Mouse (Mus musculus) neural tube, embryonic 11.5 days (tissue): ENCODE measurements around the gene Sfxn5. TPM values are rescaled to one million over a fixed set of nuclear protein-coding genes. Genes with fewer than 3 reads are reported as not detected.

Source experiments
- ATAC-seq: fragments of 200-750 bp; cut with Nextera tagmentation; 2 replicates; pipeline ENCODE4 v1.8.0; 2017; ENCODE audit warnings: moderate number of reproducible peaks, mild to moderate bottlenecking, moderate TSS enrichment, moderate library complexity; ENCODE audit not compliant: insufficient read depth, low FRiP score, low TSS enrichment
- DNase-seq: peaks from one replicate; pipeline ENCODE4 v3.0.0-alpha.2; 2015; ENCODE audit warnings: low spot score
- H3K27ac ChIP-seq: fragments of 300-500 bp; sonication (generic); 2 replicates; pipeline ENCODE4 v1.5.1; 2014; ENCODE audit warnings: low read depth, mild to moderate bottlenecking, low read length
- H3K27me3 ChIP-seq: fragments of 300-500 bp; sonication (generic); 2 replicates; pipeline ENCODE4 v1.6.1; 2014; ENCODE audit warnings: mild to moderate bottlenecking, low read length, mixed read lengths; ENCODE audit not compliant: control insufficient read depth, insufficient read depth
- H3K36me3 ChIP-seq: fragments of 300-500 bp; sonication (generic); 2 replicates; pipeline ENCODE4 v1.6.1; 2014; ENCODE audit warnings: mild to moderate bottlenecking, low read length, moderate library complexity, mixed read lengths; ENCODE audit not compliant: control insufficient read depth, insufficient read depth
- H3K4me1 ChIP-seq: fragments of 300-500 bp; sonication (generic); 2 replicates; pipeline ENCODE4 v1.6.1; 2014; ENCODE audit warnings: low read length, mixed read lengths; ENCODE audit not compliant: control insufficient read depth, insufficient read depth
- H3K4me2 ChIP-seq: fragments of 300-500 bp; sonication (generic); 2 replicates; pipeline ENCODE4 v1.6.1; 2014; ENCODE audit warnings: low read depth, mild to moderate bottlenecking, moderate library complexity
- H3K4me3 ChIP-seq: fragments of 300-500 bp; sonication (generic); 2 replicates; pipeline ENCODE4 v1.5.1; 2014; ENCODE audit warnings: low read depth, low read length
- H3K9ac ChIP-seq: fragments of 300-500 bp; sonication (generic); 2 replicates; pipeline ENCODE4 v1.6.1; 2014; ENCODE audit warnings: mild to moderate bottlenecking, low read length
- H3K9me3 ChIP-seq: fragments of 300-500 bp; sonication (generic); 2 replicates; pipeline ENCODE4 v1.6.1; 2016; ENCODE audit warnings: low read length; ENCODE audit not compliant: control insufficient read depth
- WGBS: fragments of 180-500 bp; shearing (Covaris S2); extraction: QIAGEN DNeasy Blood & Tissue Kit; methylation state at CpG from one replicate; pipeline ENCODE4 v1.1.7; 2014; 5-methylcytosine and 5-hydroxymethylcytosine counted together
- polyA plus RNA-seq: library from polyadenylated mRNA; unstranded; fragments of >200 nt; fragmentation: Nextera tagmentation; extraction: Ambion mirVana; gene quantifications from 2 replicates; pipeline ENCODE4 v1.2.1, GENCODE M21; 2014

Sfxn5 gene
- polyA plus RNA-seq, 1 experiment from 2014 or later: 5.5 TPM

DNA sequence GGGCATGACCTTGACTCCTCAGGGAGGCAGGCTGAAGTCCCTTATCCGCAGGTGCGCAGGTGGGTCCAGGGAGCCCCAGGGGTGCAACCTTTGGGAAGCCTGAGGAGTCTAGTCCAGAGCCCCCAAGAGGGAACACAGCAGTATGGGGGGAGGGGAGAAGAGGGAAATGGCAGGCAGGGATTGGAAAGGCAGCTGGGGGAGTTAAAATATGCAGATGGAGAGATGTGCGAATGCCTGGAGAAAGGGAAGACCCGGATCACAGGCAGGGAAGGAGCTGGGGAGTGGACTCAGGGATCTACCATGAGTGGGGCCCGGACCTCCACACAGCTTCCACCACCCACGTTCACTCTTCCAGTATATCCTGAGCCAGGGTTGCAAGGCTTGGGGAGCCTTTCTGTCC, 101.8 kb downstream of the Sfxn5 start:
- Histone ChIP-seq H3K4me2 (no peak overlapping the region), H3K4me1 (no peaks in the 10 kb centered on the region), H3K9ac (no peak overlapping the region), H3K4me3 (no peak overlapping the region), H3K9me3 (no peaks in the 10 kb centered on the region), H3K27ac (no peak overlapping the region), H3K36me3 (no peaks in the 10 kb centered on the region), H3K27me3 (no peaks in the 10 kb centered on the region)
- 22% methylated on average over 6 of the region's 6 CpGs for WGBS
- DNase-seq (no peak), ATAC-seq (no peak)

DNA sequence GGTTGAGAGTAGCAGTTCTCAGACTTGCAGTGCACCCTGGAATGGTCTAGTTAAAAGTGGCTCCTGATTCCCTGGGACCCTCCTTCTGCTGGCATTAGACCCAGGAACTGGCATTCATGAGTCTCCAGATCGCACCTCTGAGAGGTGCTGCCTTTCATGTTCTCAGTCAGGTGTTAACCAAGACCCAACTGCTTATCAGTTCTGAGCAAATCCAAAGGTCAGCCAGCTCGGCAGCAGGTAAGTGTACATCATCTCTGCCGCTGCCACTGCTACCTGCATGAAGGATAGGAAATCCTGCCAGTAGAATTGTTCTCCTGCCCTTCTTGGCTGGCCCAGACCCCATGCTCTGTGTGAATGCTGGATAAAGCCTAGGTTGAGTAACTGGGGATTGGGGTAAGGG, 102.5 kb downstream of the Sfxn5 start:
- H3K27me3 ChIP-seq: no peaks in the 10 kb centered on the region
- 79% methylated on average over 3 of the region's 3 CpGs for WGBS
- no peak for ATAC-seq
- H3K4me3 ChIP-seq: no peak overlapping the region
- H3K4me2 ChIP-seq: no peak overlapping the region
- H3K4me1 ChIP-seq: no peaks in the 10 kb centered on the region
- no peak overlapping the region for H3K9ac ChIP-seq
- no peak for DNase-seq
- no peak overlapping the region for H3K27ac ChIP-seq
- H3K9me3 ChIP-seq: no peaks in the 10 kb centered on the region
- no peaks in the 10 kb centered on the region for H3K36me3 ChIP-seq

DNA sequence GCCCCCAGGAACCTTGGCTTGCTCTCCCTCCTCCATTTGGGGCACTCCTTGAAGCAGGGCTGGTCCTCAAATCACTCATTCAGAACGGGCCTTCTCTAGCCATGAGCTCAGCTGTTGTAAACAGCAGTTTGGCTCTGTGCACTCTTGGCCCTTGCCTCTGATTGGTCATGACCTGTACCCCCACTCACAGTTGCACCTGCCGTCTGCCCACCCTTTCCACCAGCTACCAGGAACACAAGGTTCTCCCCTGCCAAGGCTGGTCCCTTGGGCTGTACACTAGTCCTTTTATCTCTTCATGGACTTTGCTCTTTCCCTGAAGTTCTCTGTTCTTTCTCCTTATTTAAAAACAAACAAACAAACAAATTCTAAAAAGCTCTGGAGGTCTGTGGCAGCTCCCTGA, 105.7 kb downstream of the Sfxn5 start:
- WGBS: 67% methylated on average over 2 of the region's 2 CpGs
- H3K9me3 ChIP-seq: no peaks in the 10 kb centered on the region
- ATAC-seq (no peak), DNase-seq (no peak)
- H3K4me2 ChIP-seq: no peak overlapping the region
- no peaks in the 10 kb centered on the region for H3K27me3 ChIP-seq
- H3K36me3 ChIP-seq: no peaks in the 10 kb centered on the region
- H3K27ac ChIP-seq: no peak overlapping the region
- no peak overlapping the region for H3K4me3 ChIP-seq
- no peak overlapping the region for H3K9ac ChIP-seq
- 0 out of 2 replicates have a peak, but pooled peaks cover 3% of the 10 kb centered on the region for H3K4me1 ChIP-seq

DNA sequence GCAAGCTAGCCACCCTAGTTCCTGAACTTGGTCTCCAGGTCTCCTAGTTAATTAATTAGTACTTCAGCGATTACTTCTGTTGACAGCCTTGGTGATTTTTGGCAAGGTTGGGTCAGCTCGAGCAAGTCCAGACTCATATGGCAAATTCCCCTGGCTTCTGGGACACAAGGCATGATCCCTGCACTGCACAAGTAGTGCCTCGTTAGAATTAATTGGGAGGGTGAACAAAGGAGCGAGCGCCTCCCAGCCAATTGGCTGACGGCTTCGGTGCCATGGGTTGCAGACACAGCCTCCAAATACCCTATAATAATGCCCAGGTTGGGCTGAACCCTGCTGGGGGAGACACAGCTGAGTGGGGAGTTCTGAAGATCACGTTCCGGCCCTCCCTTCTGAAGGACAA, 106.7 kb downstream of the Sfxn5 start:
- no peak for DNase-seq
- Histone ChIP-seq H3K9ac (no peak overlapping the region), H3K4me3 (no peak overlapping the region), H3K27ac (no peak overlapping the region), H3K4me1 (0 out of 2 replicates have a peak, but pooled peaks cover 3% of the 10 kb centered on the region), H3K36me3 (no peaks in the 10 kb centered on the region), H3K27me3 (no peaks in the 10 kb centered on the region), H3K9me3 (no peaks in the 10 kb centered on the region), H3K4me2 (no peak overlapping the region)
- no peak for ATAC-seq
- WGBS: 76% methylated on average over 9 of the region's 9 CpGs

DNA sequence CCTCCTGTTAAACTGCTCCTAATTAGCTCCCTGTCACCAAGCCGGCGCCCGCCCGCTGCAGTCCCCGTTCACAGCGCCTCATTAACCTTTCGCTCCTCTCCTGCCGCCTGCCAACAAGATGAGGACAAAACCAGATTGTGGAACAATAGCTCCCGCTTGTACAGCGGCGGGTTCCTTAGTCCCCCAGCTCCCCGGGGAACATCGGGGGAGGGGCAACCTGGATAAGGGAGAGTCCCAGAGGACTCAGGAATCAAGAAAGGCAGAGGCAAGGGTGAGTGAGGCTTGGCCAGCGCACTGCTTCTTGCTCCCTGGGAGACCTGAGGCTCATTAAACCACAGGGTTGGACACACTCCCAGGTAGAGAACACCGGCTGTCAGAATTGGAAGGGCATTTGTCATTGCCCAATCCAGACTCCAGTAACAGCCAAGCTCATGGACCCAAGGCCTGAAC, 108.8 kb downstream of the Sfxn5 start:
- H3K27me3 ChIP-seq: no peaks in the 10 kb centered on the region
- H3K27ac ChIP-seq: no peak overlapping the region
- 32% methylated on average over 15 of the region's 15 CpGs for WGBS
- H3K4me1 ChIP-seq: peaks cover 6% of the 10 kb centered on the region; the same call in 1 of the 2 replicates
- no peaks in the 10 kb centered on the region for H3K9me3 ChIP-seq
- no peaks in the 10 kb centered on the region for H3K36me3 ChIP-seq
- ATAC-seq (no peak), DNase-seq (no peak)
- H3K4me3 ChIP-seq: no peak overlapping the region
- no peak overlapping the region for H3K4me2 ChIP-seq
- H3K9ac ChIP-seq: no peak overlapping the region

DNA sequence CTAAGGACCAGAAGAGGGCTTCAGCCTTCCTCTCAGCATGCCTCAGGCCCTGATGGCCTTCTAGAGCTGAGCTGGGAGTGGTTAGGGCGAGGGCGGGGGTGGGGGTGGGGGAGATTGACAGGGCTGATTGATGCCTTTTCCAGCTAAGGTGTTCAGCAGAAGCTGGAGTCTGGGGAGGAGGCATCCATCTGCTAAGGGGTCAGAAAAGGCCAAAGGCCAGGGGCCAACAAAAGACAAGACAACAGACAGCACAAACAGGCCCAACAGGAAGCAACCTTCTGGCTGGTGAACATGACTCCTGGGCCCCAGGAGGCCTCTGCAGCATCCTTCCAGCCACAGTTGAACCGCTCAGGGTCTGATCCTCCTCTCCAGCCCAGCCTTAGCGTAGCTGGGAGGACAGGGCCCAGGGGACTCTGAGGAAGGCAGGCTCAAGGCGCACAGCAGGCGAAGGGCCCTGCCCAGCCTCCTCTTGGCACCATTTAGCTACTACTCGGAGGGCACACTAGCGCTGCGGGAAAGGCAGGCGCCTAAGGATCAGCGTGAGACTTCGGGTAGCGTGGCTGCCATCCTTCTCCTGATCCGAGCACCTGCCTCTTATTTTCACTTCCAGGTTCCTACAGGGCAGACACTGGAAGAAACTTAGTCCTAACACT, 109.6 kb downstream of the Sfxn5 start:
- H3K4me3 ChIP-seq: no peak overlapping the region
- DNase-seq (peak; percentile 37), ATAC-seq (no peak)
- no peak overlapping the region for H3K4me2 ChIP-seq
- H3K27ac ChIP-seq: no peak overlapping the region
- no peaks in the 10 kb centered on the region for H3K36me3 ChIP-seq
- WGBS: 18% methylated on average over 14 of the region's 14 CpGs
- H3K9me3 ChIP-seq: no peaks in the 10 kb centered on the region
- H3K9ac ChIP-seq: no peak overlapping the region
- H3K4me1 ChIP-seq: peaks cover 6% of the 10 kb centered on the region; the same call in 1 of the 2 replicates
- no peaks in the 10 kb centered on the region for H3K27me3 ChIP-seq

DNA sequence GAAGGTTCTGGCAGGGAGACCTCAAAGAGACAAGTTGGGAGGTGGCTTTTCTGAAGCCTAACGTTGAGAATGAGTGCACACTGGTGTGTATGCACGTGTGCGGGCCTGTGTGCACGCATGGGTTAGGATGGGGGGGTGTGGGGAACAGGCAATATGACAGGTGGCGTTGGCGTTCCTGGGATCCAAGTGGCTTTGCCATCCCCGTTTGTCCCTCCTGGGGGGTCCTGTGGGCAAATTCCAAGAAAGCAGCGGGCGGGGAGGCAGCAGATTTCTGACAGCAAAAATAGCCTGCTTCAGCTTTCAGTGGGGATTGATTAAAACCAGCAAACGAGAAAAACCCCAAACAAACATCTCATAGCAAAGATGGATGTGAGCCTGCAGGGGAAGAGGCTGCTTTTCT, 110.7 kb downstream of the Sfxn5 start:
- Histone ChIP-seq H3K4me3 (no peak overlapping the region), H3K9me3 (no peaks in the 10 kb centered on the region), H3K4me1 (peaks cover 6% of the 10 kb centered on the region; the same call in 1 of the 2 replicates), H3K27ac (no peak overlapping the region), H3K36me3 (no peaks in the 10 kb centered on the region), H3K27me3 (no peaks in the 10 kb centered on the region), H3K4me2 (no peak overlapping the region), H3K9ac (no peak overlapping the region)
- DNase-seq: no peak
- no peak for ATAC-seq
- WGBS: 83% methylated on average over 10 of the region's 10 CpGs

DNA sequence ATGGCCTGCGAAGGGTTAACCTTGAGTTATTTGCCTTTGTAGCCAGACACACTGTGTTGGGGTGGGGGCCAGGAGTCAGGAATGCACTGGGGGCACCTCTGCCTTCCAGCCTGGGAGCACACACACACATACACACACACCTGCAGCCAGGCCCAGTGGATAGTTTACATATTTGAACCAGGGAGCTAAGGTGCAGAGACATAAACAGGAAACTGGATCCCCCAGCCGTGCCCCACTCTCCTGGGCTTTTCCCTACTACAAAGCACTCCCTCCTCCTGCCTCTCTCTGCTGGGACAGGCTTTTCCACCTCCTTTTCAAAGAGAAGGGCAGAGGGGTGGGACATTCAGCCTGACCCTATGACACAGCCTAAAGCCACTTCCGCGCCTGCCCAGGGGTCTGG, 112.3 kb downstream of the Sfxn5 start:
- Histone ChIP-seq H3K27ac (no peak overlapping the region), H3K4me3 (no peak overlapping the region), H3K9ac (no peak overlapping the region), H3K36me3 (no peaks in the 10 kb centered on the region), H3K4me1 (peaks cover 6% of the 10 kb centered on the region; the same call in 1 of the 2 replicates), H3K4me2 (no peak overlapping the region), H3K27me3 (no peaks in the 10 kb centered on the region), H3K9me3 (no peaks in the 10 kb centered on the region)
- no peak for ATAC-seq
- no peak for DNase-seq
- WGBS: 32% methylated on average over 4 of the region's 4 CpGs

DNA sequence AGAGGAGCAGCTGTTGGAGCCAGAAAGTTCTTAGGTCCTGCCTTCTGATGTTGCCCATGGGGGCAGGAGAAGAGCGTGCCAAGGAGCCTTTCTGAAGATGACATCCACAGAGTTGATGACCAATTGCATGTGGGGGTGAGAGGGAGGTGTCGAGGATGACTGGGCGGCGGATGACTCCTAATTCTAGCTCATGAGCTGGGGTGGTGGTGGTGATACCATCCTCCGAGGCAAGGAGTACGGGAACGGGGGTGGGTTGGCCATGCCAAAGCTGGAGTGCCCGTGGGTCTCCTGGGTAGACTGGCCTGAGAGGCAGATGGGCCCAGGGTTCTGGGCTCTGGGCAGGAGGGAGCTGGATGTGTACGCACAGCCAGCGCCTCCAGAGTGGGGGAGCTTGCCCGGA, 113.5 kb downstream of the Sfxn5 start:
- no peak for DNase-seq
- H3K27ac ChIP-seq: no peak overlapping the region
- no peak for ATAC-seq
- 87% methylated on average over 11 of the region's 11 CpGs for WGBS
- no peaks in the 10 kb centered on the region for H3K27me3 ChIP-seq
- H3K9me3 ChIP-seq: no peaks in the 10 kb centered on the region
- no peaks in the 10 kb centered on the region for H3K36me3 ChIP-seq
- no peak overlapping the region for H3K9ac ChIP-seq
- H3K4me1 ChIP-seq: peaks cover 6% of the 10 kb centered on the region; the same call in 1 of the 2 replicates
- H3K4me3 ChIP-seq: no peak overlapping the region
- no peak overlapping the region for H3K4me2 ChIP-seq
